Mouse (Mus musculus) layer of hippocampus, adult 11-12 months (tissue): ENCODE results near the gene Uhrf1bp1.

Experiments used
- DNase-seq: peaks from one replicate; pipeline ENCODE4 v3.0.0; 2022; ENCODE audit warnings: low spot score

The Uhrf1bp1 gene

GRCm38 (mm10) chr17:27911371-27911770, 55.1 kb downstream of the Uhrf1bp1 start:
- DNase-seq: no peak

- DNase-seq: no peak
Observed at GRCm38 (mm10) chr17:27914742-27915141, 58.5 kb downstream of the Uhrf1bp1 start.

GRCm38 (mm10) chr17:27916366-27916765, 60.1 kb downstream of the Uhrf1bp1 start:
- no peak for DNase-seq

- DNase-seq: no peak
Observed at GRCm38 (mm10) chr17:27920676-27921075, 64.4 kb downstream of the Uhrf1bp1 start.

- DNase-seq: no peak
Observed at GRCm38 (mm10) chr17:27922174-27922712, 66.0 kb downstream of the Uhrf1bp1 start.

- no peak for DNase-seq
Observed at GRCm38 (mm10) chr17:27925054-27925453, 68.8 kb downstream of the Uhrf1bp1 start.

GRCm38 (mm10) chr17:27925504-27925903, 69.3 kb downstream of the Uhrf1bp1 start:
- no peak for DNase-seq

GRCm38 (mm10) chr17:27930291-27930690, 74.0 kb downstream of the Uhrf1bp1 start:
- no peak for DNase-seq

GRCm38 (mm10) chr17:27931826-27932225, 75.6 kb downstream of the Uhrf1bp1 start:
- DNase-seq: no peak

GRCm38 (mm10) chr17:27934136-27934910, 78.1 kb downstream of the Uhrf1bp1 start:
- no peak for DNase-seq

GRCm38 (mm10) chr17:27935091-27935490, 78.8 kb downstream of the Uhrf1bp1 start:
- no peak for DNase-seq

GRCm38 (mm10) chr17:27937054-27937615, 80.9 kb downstream of the Uhrf1bp1 start:
- DNase-seq: no peak

- peak; percentile 23 for DNase-seq
Observed at GRCm38 (mm10) chr17:27938121-27938754, 82.0 kb downstream of the Uhrf1bp1 start.

GRCm38 (mm10) chr17:27939028-27939427, 82.8 kb downstream of the Uhrf1bp1 start:
- DNase-seq: no peak

GRCm38 (mm10) chr17:27940352-27940751, 84.1 kb downstream of the Uhrf1bp1 start:
- DNase-seq: no peak

GRCm38 (mm10) chr17:27941178-27941577, 84.9 kb downstream of the Uhrf1bp1 start:
- DNase-seq: no peak

- DNase-seq: no peak
Observed at GRCm38 (mm10) chr17:27941698-27942097, 85.5 kb downstream of the Uhrf1bp1 start.

GRCm38 (mm10) chr17:27942131-27942530, 85.9 kb downstream of the Uhrf1bp1 start:
- DNase-seq: no peak

GRCm38 (mm10) chr17:27945546-27946216, 89.4 kb downstream of the Uhrf1bp1 start:
- DNase-seq: no peak

GRCm38 (mm10) chr17:27946371-27946770, 90.1 kb downstream of the Uhrf1bp1 start:
- DNase-seq: no peak

- no peak for DNase-seq
Observed at GRCm38 (mm10) chr17:27947155-27947554, 90.9 kb downstream of the Uhrf1bp1 start.
